Mouse (Mus musculus) bone marrow macrophage, adult 2 months (primary cell): ENCODE measurements around the gene Eipr1.

Source experiments
- CTCF ChIP-seq: IDR thresholded peaks from 2 replicates; pipeline ENCODE4 v1.5.1; 2012; ENCODE audit warnings: low read depth, mild to moderate bottlenecking, low read length, moderate library complexity
- POLR2A ChIP-seq: IDR thresholded peaks from 2 replicates; pipeline ENCODE4 v1.6.1; 2012; ENCODE audit warnings: mild to moderate bottlenecking, low read depth, low read length, borderline replicate concordance

DNA sequence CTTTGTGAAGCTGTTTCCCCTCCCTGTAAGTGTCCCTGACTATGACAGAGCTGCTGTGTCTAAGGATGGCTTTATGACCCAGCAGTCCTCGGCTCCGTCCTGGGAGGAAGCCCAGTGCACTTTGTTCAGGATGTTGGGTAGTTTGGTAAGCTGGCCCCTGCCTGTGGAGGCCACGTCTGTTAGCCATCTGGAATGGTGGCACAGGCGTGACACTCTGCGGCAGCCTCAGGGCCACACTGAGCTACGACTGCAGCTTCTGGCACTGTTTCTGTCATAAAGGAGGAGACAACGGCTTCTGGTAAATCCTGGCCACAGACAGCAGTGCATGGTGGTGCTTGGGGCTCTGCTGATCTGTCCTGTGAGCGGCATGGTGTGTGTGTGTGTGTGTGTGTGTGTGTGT, 159.0 kb downstream of the Eipr1 start:
- no peak for TF ChIP-seq CTCF
- TF ChIP-seq POLR2A: no peak
